Mouse (Mus musculus) frontal cortex, postnatal 25 days (tissue): ENCODE results near the gene Fbxw8.

Experiments used
- DNase-seq, 2 experiments: peaks; one replicate each; pipeline ENCODE4 v3.0.0; 2022; ENCODE audit warnings: low spot score in 2 of 2

Fbxw8 gene

DNA sequence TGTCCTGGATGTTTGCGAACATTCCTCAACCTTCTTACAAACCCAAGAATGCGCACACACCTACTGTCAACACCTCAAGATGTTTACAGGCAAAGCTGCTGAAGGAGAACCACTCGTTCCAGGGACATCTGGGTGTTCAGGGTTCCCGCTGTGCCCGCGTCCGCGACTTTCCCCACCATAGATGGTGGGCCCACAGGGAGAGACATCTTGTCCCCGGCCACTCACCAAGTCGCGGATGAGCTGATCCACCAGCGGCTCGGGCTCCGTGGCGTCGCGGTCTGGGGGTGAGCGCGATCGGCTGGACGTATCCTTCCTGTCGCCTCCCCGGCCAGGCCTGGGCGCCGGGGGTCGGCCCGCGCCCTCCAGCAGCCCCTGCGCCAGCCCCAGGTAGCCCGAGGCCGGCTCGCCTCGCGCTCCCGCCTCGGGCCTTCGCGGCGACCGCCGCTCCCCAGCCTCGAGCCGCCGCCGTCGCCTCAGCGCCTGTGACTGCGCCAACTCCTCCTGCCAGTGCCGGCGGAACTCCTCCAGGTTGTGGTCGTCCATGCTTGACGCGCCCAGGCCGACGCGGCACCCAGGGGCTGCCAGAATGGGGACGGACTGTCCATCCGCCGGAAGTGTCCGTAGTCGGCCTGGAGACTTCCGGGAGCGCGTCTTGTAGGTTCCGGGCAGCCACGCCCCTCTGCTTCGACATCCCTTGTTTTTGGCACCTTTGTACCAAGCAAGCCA lies at the start of gene Fbxw8:
Gene Fbxw8, minus strand, starts transcription at position 626 of the 726 bp plus-strand sequence.
- DNase-seq, result peak; percentile 76 to 79

DNA sequence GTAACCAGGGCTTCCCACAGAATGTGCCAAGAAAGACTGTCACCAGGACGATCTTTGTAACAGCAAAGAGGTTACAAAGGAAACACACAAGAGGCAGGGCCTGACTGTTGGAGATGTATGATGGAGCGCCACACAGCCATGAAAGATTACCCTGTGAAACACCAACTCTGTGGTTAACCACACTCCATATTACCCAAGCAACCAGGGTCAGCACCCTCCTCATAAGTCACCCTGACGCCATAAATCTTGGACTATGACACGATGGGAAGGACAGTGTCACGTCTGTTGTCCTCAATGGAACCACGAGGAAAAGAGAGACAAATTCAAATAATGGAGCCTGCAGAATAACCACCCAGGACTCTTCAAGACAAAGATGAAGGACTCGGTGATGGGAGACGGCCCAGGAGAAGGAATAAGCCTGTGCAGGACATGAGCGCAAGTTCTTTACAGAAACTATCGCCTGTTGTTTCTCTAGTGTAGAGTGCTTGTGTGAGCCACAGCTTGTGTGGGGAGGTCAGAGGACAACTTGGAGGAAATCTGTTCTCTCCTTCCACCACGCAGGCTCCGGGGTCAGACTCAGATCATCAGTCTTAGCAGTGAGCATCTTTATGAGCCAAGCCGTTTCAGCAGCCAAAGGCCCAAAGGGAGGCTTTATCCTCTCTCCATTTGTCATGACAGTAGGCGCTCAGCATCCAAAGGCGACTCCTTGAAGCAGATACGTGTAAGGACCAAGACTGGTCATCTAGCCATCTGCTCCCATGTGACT lies 49.6 kb upstream of the Fbxw8 start:
- DNase-seq, result no peak

DNA sequence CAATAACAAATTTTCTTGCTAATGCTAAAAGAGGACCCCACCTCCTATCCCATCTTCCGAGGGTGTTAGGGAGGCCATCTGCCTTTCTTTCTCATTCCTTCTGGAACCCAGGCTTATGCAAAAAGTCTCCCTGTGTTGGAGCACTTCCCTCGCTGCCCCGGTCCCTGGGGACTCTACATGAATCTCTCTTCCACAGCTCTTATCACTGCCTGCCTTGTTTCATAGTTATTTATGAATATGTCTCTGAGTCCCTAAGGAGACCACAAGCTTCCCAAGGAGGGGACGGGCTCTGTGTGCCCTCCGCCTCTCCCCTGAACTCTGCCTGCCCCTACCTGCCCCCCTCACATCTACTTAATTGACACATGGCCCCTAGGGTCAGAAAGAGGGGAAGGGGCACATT lies 44.4 kb upstream of the Fbxw8 start:
- no peak for DNase-seq

DNA sequence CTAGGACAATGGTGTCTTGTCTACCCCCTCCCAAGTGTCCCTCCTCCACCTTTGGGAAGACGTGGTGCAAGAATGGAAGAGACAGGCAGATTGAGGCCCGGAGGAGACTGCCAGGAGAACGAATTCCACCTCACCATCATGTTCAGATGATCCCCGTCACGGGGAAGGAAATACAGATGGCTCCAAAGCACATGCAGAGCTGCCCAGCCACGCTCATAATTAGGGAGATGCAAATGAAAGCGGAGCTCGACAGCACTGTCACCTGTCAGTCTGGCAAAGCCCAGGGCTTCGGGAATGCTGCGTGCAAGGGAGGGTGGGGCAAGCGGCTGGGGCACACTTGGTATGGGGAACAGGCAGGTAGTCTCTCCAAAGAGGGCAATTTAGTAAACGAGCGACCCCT lies 42.2 kb upstream of the Fbxw8 start:
- DNase-seq, result no peak

DNA sequence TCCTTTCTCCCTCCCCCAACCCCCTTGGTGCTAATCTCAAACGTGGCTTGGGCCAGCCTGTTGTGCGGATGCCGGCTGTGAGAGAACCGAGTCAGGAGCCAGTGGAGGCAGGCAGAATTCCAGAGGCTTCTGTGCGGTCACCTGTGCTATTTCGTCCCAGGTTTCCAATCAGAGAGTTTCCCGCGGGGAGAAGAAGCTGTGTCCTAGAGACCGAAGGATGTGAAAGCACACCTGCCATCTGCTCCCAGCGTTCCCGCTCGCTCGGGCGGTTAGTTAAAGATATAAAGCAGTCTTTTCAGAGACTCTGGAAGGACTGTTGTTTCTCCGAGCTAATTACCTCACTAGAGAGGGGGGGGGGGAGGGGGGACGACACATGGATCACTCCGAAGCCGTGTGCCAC lies 37.0 kb upstream of the Fbxw8 start:
- no peak for DNase-seq

DNA sequence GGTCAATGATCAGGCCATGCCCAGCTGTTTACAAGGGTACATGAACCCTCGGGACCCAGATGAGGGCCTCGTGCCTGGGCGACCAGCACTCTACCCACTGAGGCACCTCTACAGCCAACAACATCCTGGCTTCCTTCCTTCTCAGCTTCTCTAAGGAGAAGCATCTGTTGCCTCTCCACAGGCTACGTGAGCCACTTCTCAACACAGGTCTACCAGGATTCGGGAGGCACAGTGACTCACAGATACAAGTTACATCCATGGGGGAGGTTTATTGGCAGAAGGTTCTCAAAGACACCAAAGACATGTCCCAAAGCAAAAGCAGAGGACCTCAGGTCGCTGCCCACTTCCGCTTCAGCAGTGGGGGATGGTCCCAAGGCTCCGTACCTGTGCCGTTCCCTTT lies 35.2 kb upstream of the Fbxw8 start:
- no peak for DNase-seq

DNA sequence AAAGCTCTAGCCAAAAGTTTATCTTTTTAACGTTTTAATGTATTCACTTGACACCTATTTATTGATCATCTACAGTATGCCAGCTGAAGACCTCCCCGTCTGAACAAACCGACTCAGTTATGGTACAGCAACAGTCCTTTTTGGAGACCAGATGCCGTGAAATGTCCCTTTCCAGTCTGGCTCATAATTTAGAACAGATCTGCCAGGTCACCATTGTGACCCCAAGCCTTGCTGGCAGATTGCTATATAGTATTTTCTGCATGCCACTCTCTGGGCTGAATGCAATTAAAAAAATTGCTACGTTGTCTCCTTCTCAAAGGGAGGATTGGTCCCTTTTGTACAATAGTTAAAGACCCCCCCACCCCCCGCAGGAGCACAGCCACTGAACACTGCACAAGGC lies 33.1 kb upstream of the Fbxw8 start:
- DNase-seq, result no peak

DNA sequence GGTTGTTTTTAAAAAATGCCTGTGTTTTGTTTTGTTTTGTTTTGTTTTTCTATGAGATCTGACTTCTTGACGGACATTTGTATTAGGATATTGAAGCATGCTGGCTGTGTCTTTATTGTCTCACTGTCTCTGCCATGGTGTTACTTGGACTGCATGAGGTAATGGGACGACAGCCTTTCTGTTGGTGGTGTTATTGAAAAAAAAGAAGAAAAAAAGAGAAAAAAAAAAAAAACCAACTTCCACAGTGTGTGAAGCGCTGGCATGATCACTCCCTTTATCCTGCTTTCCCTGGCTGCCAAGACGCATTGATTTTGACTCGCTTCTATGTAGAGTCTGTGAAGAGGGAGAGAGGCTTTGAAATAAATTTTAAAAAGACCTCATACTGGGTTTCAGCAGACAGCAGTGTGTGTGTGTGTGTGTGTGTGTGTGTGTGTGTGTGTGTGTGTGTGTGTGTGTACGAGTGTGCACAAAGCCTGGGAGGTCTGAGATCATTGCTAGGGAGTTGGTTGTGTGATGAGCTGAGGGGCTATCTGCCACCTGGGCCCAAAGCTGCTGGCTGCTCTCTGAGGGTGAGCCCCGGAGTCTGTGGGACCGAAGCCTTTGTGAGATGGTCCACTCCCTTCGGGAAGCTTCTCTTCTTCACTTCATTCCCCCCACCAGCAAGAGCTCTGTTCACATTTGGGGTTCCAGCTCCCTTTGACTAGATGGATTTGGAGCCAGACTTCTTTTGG lies 31.8 kb upstream of the Fbxw8 start:
- DNase-seq, result no peak

DNA sequence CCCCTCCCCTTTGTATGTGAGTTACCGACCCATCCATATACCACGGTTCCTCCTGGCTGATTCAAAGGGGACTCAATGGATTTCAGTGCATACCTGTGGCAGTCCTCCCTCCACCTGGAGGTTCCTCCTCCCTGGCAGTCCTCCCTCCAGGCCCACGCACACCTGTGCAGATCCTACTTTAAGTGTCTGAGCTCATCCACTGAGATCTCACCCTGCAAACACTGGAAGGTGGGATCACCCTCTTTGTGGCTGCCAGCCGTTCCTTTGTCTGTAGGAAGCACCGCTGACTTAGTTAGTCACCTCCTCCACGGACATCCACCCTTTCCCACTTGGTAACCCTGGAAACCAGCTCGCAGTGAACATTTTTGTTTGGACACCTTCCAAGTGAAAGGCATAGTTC lies 22.4 kb upstream of the Fbxw8 start:
- no peak for DNase-seq

DNA sequence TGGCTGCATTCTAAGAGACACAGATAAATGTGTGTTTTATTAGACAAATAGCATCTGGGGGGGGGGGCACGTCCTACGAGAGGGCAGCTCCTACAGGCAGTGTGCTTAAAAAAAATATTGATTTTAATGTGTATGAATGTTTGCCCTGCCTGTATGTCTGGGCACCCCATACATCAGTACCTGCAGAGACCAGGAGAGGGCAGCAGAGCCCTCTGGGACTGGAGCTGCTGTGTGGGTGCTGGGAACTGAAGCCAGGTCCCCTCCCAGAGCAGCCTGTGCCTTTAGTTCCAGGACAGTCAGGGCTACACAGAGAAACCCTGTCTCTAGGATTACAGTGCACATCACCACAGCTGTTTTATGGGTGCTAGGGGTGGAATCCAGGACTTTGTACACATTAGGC lies 19.9 kb upstream of the Fbxw8 start:
- no peak for DNase-seq

DNA sequence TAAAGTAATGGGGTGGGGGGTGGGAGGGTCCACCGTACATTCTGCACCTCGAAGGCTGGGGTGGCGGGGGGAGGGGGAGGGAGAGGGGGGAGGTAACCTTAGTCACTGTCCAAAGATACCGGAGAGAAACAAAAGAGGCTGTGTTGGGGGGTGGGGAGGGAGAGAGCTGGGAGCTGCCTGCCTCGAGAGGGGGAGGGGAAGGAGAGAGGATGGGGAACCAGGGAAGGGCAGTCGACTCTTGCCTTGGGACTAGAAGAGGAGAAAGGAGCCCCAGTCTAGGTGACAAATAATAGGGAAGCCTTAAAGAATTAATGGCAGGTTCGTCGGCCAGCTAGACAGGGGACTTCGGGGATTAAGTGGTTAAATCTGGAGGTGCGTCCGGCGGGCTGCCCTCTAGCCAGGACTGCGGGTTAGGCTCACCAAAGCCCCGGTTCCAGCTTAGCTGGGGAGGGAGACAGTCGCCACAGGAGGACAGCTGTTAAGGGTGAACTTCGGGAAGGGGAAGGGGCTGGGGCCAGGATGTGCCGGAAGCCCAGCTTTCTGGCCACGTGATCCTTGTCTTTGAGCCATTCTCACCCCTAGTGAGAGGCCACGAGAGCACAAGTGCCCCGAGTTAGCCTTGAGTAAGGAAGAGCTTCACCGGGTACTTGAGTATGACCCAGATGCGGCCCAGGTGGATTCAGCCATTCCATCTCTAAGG lies 19.2 kb upstream of the Fbxw8 start:
- DNase-seq, result no peak

DNA sequence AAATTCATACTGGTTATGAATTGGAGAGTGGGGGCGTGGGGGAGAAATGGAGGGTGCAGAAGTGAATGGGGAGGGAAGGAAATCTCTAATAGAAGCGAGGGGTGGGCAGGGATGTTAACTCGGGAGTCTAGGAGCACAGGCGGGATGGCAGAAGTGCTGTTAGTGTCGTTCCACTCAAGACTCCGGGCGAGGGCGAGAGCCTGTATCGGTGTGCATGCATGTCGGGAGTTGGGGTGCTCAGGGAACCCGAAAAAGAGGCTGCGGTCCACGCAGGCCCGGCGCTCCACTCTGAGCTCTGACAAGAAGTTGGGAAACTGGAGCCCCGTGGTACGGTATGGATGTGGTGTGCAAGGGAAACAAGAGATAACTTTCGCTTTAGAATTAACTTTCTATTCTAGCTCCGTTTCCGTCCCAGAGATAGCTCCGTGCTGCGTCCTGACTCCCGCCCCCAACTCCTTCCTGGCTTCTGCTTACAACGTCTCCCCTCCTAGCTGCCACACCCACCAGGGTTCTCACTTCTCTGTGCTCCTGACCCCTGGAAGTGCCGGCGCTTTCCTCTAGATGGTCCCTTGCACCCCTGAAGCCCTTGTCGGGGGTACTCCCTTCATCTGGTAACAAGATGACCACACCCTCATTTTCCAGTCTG lies 16.9 kb upstream of the Fbxw8 start:
- DNase-seq, result no peak

DNA sequence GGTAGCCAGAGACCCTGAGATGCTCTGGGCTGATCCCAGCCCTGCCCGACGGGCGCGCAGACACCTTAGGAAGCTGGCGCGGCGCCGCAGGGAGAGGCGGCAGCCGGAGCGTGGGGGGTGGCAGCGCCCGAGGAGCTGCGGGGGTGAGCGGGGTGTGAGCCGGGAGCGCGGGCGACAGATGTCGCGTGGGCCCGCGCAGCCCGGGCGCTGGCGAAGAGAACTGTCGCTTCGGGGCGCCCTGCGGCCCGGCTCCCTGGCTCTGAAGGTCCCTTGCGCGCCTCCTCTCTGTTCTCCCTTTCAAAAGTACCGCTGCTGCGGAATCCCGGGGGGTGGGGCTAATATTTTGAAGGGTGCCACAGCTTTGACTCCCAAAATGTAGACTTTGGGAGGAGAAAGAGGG lies 16.4 kb upstream of the Fbxw8 start:
- no peak for DNase-seq

DNA sequence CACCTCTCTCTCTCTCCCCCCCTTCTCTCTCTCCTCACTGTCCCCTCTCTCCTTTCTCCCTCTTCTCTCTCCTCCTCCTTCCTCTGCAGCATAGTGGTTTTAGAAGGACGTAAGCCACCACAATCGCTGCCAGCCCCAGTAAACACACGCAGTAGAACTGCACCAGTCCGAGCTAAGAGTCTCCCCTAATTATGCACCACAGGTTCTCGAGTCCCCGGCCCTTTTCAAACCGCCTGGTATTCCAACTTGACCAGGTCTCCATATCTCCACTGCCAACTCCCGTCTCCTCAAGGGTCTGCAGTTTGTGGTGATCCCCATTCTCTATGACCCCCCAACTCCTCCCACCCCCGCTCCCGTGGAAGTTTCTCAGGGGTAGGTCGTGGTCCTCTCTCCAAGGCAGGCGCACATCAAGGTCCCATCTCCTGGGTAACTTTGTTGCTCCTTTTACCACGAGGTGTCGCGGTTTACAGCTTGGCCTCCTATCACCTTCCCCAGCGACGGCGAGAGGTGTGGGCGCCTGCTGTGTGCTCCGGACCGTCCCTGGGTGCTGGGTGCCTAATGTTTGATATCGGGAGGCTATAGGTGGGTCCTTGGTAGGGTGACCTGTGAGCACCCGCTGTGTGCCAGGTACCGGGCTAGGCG lies 15.7 kb upstream of the Fbxw8 start:
- no peak for DNase-seq

DNA sequence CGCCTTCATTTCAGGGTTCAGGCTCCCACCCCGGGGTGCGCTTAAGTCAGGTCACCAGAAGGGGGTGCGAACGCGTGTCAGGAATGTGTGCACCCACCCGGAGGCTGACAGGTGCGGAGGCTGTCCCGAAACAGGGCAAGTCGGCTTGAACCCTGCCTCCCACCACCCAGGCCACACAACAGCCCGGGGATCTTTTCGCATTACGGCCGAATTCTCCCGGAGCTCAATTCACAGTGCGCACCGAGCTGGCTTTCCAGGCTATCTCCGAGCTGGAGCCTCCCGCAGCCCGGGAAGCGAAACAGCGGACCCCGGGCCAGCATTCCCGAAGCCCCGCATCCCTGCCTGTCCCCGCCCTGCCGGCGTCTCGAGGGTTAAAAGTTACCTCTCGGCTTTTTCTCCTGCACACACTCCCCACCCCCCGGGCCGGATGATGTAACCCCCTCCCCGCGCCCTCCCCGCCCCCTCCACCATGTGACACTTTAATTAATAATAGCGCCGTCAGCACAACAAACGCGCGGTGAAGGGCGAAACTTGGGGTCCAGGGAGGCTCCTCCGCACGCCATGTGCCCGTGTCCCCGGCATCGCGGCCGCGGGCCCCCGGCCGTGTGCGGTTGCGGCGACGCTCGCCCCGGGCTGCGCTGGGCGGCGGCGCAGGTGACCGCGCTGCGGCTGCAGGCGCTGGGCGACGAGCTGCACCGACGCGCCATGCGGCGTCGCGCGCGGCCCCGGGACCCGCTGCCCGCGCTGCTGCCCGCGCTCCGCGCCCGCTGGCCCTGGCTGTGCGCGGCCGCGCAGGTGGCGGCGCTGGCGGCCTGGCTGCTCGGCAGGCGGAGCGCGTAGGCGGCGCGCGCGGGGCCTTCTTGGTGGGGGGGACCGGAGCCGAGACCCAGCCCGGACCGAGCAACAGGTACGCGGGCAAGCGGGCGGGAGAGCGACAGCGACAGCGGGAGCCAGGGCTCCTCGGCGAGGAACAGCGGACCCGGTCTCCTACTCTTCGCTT lies 14.3 kb upstream of the Fbxw8 start:
- DNase-seq, result no peak

DNA sequence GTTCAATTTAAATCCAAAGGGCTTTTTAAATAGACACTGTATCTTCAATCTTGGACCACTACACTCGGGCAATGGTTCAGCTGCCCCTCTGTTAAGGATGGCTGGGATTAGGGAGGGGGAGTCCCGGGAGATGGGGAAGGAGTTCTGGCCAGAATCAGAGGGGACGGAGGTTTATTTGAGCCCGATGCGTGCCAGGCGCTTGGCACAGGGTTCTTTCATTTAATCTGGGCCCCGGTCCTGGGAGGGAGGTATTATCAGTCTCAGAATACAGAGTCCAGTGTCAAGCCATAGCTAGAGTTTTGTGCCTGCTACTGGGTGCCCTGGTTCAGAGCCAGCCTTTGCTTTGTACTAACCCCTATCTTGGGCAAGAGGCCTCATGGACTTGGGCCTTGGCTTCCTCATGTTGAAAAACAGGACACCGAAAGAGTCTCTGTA lies 12.3 kb upstream of the Fbxw8 start:
- no peak for DNase-seq

DNA sequence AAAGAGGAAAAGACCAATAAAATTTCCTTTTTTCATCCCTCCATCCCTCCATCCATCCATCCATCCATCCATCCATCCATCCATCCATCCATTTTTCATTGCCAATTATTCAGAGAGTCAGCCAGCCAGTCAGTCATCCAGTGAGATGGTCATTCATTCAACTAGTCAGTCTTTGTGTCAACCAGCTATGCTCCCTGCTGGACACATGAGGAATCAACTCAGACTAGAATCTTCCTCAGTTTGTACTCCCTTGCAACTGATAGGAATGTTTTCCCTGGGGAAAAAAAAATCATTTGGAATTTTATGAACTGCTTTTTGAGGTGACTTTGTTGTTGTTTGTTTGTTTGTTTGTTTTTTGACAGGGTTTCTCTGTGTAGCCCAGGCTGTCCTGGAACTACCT lies 10.2 kb upstream of the Fbxw8 start:
- DNase-seq, result no peak

DNA sequence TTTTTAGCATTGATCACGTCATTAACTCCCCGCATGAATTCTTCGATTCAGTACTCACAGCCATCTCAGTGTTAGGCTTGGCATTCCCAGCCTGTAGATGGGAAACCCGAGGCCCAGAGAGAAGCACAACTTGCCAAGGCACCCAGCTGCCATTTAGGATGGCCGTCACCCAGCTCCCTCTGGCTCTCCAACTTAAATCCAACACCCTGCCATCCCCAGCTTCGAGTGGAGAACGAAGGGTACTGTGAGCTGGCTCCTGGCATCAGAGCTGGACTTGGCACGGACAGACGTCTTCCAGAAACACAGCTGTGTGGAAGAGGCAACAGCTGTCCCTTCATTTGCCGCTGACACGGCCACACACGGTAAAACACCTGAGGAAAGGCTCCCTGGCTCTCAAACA lies 9.3 kb upstream of the Fbxw8 start, which contains the start of gene Hrk:
Gene Hrk, plus strand, starts transcription at position 68 of the 400 bp plus-strand sequence.
- no peak for DNase-seq

DNA sequence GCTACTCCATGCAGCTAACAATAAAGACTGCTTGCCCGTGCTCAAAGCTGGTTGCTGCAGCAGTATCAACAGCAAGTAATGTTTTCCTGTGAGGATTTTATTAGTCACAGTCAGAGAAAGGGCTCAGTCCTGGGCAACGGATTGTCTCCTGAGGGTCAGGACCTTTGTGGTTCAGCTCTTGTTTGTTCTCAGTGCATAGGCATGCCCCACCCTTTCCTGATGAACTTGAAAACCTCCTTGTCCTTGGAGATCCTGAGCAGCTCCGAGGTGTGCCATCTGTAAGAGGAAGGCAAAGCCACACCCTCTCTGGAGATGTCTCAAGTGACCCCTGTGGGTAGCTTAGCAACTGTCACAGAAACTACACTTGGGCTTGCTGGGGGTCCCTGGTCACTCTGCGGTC lies 5.4 kb upstream of the Fbxw8 start:
- no peak for DNase-seq

DNA sequence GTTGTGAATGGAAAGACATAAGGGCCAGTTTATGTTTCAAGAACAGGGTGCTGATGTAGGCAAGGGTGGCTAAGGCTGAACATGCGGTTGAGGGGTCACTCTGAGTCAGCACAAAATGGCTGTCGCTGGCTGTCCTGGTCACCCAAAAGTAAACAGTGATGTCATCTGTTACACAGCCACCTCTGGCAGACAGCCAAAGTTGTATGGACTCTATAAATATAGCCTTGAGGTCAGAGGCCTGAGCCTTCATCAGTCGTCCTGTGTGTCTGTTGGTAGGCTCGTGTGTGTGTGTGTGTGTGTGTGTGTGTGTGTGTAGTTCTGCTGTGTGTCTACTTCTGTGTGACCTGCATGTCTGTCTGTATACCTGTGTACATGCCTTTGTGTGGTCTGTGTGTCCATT lies 1.7 kb upstream of the Fbxw8 start:
- no peak for DNase-seq
